Mouse (Mus musculus): Measurements from ENCODE around the gene Cald1. TPM values are rescaled to one million over a fixed set of nuclear protein-coding genes. Genes with fewer than 3 reads are reported as not detected.

Gene Cald1
- total RNA-seq, 2 experiments from 2014 or later, result 25.8 to 26.6 TPM

- DNase-seq, result peak; percentile 37 to 48
- intact Hi-C loops (cut with DNase I), result loop anchor here (5.0 kb wide), 1 partner anchor 47 kb away; no protein-coding TSS in a partner anchor
Observed at GRCm38 (mm10) chr6:34609892-34610829, 11.9 kb downstream of the Cald1 start.

- intact Hi-C loops (cut with DNase I), result no loop called here
- DNase-seq, result no peak
Observed at GRCm38 (mm10) chr6:34613122-34613521, 14.8 kb downstream of the Cald1 start.

- intact Hi-C loops (cut with DNase I), result no loop called here
- no peak for DNase-seq
Observed at GRCm38 (mm10) chr6:34615419-34615818, 17.1 kb downstream of the Cald1 start.

- intact Hi-C loops (cut with DNase I), result no loop called here
- no peak for DNase-seq
Observed at GRCm38 (mm10) chr6:34619494-34619893, 21.2 kb downstream of the Cald1 start.

GRCm38 (mm10) chr6:34620242-34620641, 21.9 kb downstream of the Cald1 start:
- intact Hi-C loops (cut with DNase I), result no loop called here
- no peak for DNase-seq

- intact Hi-C loops (cut with DNase I), result no loop called here
Observed at GRCm38 (mm10) chr6:34622865-34623264, 24.6 kb downstream of the Cald1 start.

GRCm38 (mm10) chr6:34623290-34623689, 25.0 kb downstream of the Cald1 start:
- intact Hi-C loops (cut with DNase I), result no loop called here

More at GRCm38 (mm10) chr6:34622865-34623264, 24.6 kb downstream of the Cald1 start:
- DNase-seq, result no peak

GRCm38 (mm10) chr6:34624536-34624935, 26.2 kb downstream of the Cald1 start:
- intact Hi-C loops (cut with DNase I), result no loop called here
- no peak for DNase-seq

More at GRCm38 (mm10) chr6:34623290-34623689, 25.0 kb downstream of the Cald1 start:
- no peak for DNase-seq

- no peak for DNase-seq
- intact Hi-C loops (cut with DNase I), result no loop called here
Observed at GRCm38 (mm10) chr6:34626586-34627245, 28.4 kb downstream of the Cald1 start.

GRCm38 (mm10) chr6:34628131-34628530, 29.8 kb downstream of the Cald1 start:
- intact Hi-C loops (cut with DNase I), result no loop called here
- DNase-seq, result no peak

GRCm38 (mm10) chr6:34633776-34634175, 35.5 kb downstream of the Cald1 start:
- intact Hi-C loops (cut with DNase I), result no loop called here
- DNase-seq, result no peak

- intact Hi-C loops (cut with DNase I), result no loop called here
Observed at GRCm38 (mm10) chr6:34637588-34638438, 39.5 kb downstream of the Cald1 start.

GRCm38 (mm10) chr6:34638667-34639066, 40.4 kb downstream of the Cald1 start:
- DNase-seq, result no peak
- intact Hi-C loops (cut with DNase I), result no loop called here

More at GRCm38 (mm10) chr6:34637588-34638438, 39.5 kb downstream of the Cald1 start:
- DNase-seq, result no peak

GRCm38 (mm10) chr6:34640226-34640625, 41.9 kb downstream of the Cald1 start:
- no peak for DNase-seq
- intact Hi-C loops (cut with DNase I), result no loop called here

- intact Hi-C loops (cut with DNase I), result no loop called here
- no peak for DNase-seq
Observed at GRCm38 (mm10) chr6:34641081-34641480, 42.8 kb downstream of the Cald1 start.

- DNase-seq, result no peak
- intact Hi-C loops (cut with DNase I), result no loop called here
Observed at GRCm38 (mm10) chr6:34642075-34642547, 43.8 kb downstream of the Cald1 start.

GRCm38 (mm10) chr6:34648017-34648787, 49.9 kb downstream of the Cald1 start:
- intact Hi-C loops (cut with DNase I), result no loop called here
- DNase-seq, result no peak

GRCm38 (mm10) chr6:34651298-34651697, 53.0 kb downstream of the Cald1 start:
- DNase-seq, result no peak
- intact Hi-C loops (cut with DNase I), result no loop called here

- DNase-seq, result no peak
- intact Hi-C loops (cut with DNase I), result loop anchor here (5.0 kb wide), 1 partner anchor 48 kb away; no protein-coding TSS in a partner anchor
Observed at GRCm38 (mm10) chr6:34655719-34656118, 57.4 kb downstream of the Cald1 start.
